Mouse (Mus musculus) heart, adult 8-10 months (tissue): ENCODE data around the gene Acat2. TPM values are rescaled to one million over a fixed set of nuclear protein-coding genes. Genes with fewer than 3 reads are reported as not detected.
A peak's percentile ranks its signal among the peaks of the same experiment; 100 is the strongest.
"Not testable (repeated sequence)": the region's sequence is repeated elsewhere in the genome, so short reads cannot be mapped to it uniquely, and the experiment has no call there.

Source experiments
- DNase-seq: peaks from one replicate; pipeline ENCODE4 v3.0.0; 2022; ENCODE audit warnings: low spot score
- total RNA-seq, 4 experiments: library from RNA; stranded (reverse); gene quantifications; 2 replicates each; pipeline ENCODE4 v1.2.4; 2022

Acat2 gene
- total RNA-seq, 4 experiments from 2014 or later, result 4.2 to 7.1 (median 6.1) TPM

DNA sequence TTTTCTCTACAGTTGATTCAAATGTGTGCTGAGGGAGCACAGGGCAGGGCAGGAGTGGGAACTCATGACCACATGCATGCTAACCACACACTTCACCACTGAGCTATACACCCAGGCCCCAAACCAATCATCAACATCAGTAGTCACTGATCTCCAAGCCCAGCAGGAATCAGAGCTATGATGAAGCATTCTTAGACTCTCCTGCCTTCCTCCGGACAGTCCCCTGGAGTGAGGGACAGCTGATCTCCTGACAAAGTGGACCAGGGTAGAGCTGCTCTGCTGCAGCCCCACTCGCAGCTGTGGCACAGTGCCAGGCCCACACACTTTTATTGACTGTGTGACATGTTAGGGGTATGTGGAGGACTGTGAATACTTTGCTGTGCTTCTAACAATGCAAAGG, 1.2 kb downstream of the Acat2 start:
- DNase-seq, result not testable (repeated sequence)

DNA sequence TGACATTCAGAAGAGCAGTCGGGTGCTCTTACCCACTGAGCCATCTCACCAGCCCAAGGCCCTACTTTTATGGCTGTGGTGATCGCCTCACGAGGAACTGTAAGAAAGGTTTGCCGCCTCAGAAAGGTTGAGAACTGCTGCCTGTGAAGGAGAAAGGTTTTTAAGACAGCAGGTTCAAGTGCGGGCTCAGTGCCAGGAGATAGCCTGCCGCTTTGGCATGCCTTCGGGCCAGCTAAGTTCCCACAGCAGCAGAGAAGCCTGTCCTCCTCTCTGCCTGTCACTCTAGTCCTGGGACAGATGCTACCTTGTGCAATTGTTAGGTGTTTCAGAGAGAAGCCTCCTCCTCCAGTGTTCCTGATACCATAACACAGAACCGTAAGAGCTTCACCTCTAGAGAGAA, 3.9 kb downstream of the Acat2 start:
- DNase-seq, result no peak

DNA sequence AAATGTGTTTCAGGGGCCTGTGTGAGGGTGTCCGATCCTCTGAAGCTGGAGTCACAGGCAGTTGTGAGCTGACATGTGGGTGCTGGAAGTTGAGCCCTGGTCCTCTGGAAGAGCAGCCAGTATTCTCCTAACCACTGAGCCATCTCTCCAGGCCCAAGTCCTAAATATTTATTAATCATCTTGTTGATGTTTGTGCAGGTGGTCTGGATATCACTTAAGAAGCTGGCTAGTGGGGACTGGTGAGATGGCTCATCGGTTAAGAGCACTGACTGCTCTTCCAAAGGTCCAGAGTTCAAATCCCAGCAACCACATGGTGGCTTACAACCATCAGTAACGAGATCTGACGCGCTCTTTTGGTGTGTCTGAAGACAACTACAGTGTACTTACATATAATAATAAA, 10.9 kb downstream of the Acat2 start:
- no peak for DNase-seq

DNA sequence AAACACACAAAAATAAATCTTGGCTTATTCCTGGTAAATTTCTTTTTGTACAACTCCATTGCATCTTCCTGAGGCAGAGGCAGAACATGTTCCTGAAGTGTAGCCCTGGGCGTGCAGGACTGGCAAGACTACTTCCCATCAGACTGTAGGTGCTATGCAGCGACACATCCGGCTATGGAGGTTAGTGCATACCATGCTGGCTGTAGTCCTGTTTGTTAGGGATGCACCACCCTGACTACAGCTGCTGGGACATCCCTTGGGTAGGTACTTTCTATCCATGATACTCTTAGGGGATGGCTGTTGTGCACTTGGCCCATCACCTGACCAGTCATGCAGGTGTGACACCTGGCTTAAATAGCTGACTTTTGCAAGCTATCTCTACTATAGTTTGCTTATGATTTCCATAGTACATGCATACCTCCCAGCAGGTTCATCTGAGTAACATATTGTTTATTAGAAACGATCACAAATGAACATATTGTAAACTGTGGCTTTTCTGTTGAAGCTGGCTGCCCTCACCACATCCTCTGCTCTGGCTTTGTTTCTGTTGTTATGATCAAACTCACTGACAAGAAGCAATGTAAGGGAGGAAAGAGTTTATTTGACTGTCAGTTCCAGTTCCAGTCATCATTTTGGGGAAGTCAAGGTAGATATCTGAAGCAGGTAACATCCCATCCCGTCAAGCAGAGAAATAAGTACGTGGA, 17.9 kb downstream of the Acat2 start:
- DNase-seq, result no peak

DNA sequence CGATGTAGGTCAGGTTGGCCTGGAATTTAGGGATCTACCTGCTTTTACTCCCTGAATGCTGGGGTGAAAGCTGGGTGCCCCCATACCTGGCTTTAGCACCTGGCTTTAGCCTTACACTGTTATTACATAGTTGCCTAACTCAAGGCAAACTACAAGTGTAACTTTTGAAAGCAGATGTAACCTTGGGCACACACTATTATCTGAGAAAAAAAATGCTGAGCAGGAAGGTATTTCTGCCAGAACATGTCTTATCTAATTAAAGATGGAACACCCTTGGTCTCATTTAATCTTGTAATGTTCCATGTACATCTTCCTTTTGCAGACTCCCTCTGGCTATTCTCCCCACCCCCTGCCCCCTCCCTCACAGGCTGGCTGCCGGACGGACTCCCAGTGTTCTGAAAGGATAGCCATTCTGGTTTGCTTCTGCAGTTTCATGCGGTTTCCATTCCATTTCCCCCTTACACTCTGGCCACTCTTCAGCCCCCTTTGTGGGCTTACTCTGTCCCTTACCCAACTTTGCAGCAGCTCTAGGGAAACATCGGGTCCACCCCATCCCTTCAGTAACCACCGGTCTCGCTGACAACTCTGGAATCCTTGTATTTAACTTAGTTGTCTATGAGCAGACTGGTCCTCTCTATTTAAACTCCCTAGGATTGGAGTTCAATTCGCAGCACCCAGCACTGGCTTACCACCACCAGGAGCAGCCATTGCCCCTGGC, 18.8 kb downstream of the Acat2 start:
- DNase-seq, result no peak

DNA sequence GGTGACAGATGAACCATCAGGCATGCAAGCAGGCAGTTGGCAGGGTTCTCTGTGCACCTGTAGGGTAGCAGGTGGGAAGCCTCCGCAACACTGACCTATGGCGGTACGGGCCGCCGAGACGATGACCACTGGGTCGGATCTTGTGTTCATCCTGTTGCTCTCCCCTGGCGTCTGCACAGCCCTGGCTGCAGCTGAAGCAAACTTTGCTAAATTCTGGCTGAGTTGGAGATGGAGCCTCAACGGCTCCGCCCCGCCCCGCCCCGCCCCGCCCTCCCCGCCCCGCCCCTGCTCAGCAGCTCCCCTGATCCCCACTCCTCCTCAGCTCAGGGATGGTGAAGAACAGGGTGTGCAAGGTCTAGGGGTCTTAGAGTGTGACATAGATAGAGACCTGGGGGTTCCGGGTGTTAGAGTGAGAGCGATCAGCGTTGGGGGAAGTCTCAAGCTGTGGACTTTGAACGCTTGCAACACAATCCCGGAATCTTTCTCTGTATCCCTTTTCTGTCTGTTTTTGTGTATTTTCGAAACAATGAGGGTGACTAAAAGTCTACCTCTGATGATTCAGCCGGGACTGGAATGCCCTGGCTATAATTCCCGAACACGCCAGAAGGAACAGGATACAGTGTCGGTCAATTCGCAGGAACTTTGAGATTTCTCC, 20.3 kb downstream of the Acat2 start, which contains the start of gene Acat3:
Gene Acat3 (minus strand): TSS at position 450 of the 655 bp plus-strand sequence.
- no peak for DNase-seq

DNA sequence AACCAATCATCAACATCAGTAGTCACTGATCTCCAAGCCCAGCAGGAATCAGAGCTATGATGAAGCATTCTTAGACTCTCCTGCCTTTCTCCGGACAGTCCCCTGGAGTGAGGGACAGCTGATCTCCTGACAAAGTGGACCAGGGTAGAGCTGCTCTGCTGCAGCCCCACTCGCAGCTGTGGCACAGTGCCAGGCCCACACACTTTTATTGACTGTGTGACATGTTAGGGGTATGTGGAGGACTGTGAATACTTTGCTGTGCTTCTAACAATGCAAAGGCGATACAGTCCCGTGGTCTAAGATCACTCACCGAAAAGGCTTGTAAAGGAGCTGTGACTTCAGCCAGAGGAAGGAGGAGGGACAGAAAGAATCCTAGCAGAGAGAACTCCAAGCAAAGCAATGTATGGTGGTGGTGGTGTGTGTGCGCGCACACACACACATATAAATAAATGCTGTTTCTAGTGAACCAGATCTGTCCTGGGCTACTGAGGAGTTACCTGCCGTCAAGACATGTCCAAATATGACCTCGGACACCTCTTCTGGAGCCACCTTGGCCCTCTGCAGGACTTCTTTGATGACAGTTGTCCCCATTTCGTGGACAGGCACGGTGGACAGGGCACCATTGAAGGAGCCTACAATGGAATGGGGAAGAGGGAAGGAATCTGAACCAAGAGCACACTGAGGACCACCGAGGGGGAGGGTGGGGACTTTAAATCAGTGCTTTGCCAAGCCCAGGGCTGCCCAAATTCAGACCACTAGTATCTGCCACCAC, 21.0 kb downstream of the Acat2 start:
- DNase-seq, result not testable (repeated sequence)

DNA sequence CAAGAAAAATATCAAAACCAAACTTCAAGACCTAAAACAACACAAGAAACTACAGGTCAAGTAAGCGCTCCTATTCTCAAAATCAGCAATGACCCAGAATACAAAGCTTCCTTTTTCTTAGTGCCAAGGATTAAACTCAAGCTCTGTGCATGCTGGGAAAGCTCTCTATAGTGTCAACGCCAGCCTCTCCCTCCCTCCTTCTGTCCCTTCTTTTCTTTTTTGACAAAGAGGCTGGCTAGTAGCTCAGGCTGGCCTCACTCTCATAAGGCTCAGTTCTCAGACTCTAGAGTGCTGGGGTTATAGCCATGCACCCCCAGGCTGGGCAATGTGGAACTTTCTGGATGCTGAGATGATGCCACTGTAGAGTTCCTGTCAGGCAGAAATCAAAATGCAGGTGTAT, 22.5 kb downstream of the Acat2 start:
- no peak for DNase-seq

DNA sequence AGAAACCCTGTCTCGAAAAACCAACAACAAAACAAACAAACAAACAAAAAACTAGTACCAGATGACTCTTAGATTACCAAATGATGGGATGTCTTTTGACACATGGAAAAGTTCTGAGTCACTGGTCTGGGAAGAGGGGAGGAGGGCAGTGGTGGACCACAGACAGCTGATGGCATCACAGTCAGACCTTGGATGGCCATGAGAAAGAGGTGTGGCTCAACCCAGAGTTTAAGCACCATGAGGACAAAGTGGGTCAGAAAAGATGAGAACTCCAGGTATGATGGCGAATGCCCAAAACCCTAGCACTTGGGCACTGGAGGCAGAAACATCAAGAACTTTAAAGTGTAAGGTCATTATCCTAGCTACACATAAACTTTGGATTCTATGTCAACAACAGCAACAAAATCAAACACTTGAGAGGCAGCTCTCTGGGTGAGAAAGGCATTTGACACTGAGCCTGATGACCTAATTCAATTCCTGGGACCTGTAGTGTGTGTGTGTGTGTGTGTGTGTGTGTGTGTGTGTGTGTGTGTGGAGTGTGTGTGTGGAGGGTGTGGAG, 23.1 kb downstream of the Acat2 start:
- DNase-seq, result no peak

DNA sequence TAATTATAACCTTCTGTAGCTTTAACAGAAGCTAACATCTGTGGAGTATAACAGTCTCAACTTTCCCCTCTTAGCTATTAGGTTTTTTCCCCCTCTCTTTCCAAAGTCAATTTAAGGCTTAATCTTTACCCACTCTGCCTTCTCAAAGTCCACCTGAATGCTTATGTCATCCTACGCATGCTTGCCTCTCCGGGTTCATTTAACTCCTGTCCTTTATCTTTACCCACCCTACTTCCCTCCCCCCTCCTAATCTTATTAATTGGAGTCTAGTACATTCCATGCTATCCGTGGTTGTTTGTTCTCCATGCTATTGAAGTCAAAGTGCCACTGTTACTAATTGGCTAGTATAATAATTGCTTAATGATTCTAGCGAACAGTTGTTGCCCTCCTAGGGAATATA, 24.8 kb downstream of the Acat2 start:
- no peak for DNase-seq

DNA sequence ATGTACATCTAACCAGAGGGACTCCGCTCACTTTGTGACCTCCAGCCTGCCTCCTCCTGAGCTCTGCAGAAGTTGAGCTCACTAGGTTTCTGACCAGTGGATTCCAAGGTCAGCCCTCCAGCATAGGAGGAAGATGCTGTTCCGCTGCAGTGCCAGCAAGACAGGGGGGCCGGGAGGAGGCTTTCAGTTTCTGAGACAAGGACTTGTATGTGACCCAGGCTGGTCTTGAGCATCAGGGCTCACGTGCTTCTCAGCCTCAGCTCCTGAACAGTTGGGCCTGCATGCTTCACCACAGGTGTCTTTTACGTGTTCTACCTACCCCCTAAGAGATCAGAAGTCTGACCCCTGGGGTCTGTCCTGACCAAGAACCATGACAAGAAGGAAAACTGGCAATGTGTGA, 29.0 kb downstream of the Acat2 start:
- DNase-seq, result not testable (repeated sequence)

DNA sequence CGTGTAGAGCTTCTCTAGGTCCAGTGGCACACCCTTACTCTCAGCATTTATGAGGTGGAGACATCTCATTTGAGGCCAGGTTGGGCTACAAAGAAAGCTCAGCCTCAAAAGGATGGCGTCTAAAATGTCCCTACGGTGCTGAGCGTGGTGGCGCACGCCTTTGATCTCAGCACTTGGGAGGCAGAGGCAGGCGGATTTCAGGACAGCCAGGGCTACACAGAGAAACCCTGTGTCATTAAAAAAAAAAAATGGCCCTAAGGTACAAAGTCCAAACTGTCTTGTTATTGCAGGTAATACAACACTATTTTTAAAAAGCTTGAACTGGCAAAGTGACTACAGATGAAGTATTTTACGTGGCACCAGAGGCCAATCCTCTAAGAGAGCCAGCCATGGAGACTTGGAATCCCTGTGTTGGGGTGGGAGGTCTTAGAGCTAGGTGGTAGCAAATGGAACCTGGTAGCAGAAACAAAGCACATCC, 34.8 kb downstream of the Acat2 start:
- DNase-seq, result no peak

DNA sequence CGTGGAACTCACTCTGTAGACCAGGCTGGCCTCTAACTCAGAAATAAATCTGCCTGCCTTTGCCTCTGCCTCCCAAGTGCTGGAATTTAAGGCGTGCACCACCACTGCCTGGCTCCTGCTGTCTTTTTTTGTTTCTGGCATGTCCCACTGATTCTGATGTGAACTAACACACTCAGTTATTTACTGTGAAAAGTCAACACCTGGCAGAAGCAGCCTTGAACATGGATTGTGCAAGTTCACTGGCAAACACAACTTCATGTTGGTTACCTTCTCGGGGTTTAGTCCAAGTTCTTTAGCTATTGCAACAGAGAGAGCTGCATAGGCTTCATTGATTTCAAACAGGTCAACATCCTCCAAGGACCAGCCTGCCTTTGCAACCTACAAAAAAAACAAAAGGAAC, 35.5 kb downstream of the Acat2 start:
- no peak for DNase-seq

DNA sequence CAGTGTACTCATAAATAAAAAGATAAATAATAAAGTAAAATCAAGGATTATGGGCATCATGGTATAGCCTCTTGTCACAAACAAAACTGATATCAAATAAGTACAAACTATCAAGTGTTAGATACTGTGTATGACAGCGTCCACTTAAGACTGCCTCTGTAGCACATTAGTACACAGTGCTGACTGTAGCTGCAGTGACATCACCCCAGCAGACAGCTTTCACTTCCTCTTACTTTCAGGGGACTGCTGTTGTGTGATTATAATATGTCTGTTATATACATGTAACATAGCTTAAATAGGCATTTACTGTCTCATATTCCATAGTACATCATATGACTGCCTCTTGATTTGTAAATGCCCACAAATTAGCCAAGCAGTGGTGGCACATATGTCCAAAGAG, 39.5 kb downstream of the Acat2 start:
- no peak for DNase-seq

DNA sequence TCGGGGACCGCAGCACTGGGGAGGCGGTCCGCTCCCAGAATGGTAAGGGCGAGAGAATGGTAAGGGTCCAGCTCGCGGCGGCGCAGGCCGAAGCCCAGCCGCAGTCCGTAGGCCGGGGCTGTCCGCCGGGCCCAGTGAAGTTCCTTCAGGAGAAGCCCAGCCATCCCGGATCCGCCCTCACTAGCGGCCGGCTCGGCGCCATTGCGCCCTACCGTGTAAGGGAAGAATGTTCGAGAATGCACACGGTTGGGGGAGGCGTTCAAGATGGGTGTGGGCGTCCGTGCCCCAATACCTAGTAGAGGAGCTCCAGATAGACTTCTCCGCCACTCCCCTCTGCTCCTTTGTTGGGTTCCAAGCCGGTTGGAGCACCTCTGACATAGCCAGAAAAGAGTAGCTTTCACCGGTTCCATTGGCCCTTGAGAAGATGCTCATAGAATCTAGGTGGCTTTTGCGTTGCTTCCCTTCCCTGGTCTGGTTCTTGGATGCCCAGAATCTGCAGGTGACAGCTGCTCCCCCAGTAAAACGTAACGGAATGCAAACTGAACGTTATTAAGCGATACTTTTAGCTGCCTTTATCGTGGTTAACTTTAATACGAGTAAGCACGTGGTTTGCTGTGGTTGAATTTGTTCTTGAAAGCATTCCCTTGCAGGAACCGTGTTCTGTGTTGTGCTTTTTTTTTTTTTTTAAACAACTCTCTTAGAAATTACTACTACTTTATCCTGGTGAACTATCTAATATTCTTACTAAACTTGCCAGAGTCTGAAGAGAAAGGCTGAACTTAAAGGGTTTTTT, 43.8 kb downstream of the Acat2 start:
- DNase-seq, result no peak

DNA sequence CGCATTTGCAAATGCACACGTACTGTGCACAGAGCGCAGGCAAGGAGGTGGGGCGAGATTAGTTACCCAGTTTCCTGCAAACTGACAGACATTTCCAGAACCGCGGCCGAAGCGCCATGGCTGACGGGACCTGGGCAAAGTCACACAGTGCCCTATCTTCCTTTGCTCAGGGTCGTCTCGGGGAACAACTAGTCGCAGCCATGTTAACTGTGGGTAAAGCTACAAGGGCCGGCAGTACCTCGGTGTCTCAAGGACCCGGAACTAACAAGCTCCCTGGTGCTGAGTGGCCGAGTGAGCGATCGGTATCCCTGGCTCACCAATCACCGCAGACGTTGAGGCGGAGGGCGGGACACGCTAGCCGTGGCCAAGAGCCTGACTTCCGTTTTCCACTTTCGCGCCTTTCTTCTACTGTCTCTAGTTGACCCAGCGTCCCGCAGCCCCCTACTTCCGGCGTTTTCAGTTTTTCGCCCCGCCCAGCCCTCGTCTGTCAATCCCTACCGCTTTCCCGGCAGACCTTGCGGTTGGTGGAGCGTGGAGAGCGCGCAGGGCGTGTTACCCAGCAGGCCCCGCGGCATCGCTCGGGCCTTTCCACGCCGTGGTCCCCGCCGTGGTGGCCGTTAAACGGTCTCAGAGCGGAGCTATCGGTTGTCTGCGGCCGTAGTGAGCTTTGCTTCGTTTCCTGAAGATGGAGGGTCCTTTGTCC, 44.5 kb downstream of the Acat2 start, which contains the start of gene Mrpl18:
Gene Mrpl18 (minus strand): TSS at position 465 of the 703 bp plus-strand sequence.
- DNase-seq, result peak; percentile 99

DNA sequence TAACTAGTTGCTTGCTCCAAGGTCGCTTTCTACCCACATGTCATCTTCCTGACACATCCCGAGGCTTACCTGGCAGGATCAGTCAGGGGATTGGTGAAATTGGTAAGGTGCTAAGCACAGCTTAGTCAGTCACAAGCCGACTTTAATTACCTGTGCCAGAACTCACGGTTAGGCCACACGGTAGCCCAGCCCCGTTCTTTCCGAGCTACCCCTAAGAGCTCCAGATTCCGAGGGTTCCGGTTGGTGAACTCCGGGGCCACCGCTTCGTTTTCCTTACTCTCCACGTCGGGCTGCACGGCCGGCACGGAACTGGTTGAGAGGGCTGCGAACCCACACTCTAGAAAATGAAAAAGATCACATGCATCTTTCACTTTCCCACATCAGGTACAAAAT, 45.1 kb downstream of the Acat2 start, which contains the start of gene Tcp1:
Gene Tcp1 (plus strand): TSS at position 214 of the 393 bp plus-strand sequence.
- DNase-seq, result no peak

DNA sequence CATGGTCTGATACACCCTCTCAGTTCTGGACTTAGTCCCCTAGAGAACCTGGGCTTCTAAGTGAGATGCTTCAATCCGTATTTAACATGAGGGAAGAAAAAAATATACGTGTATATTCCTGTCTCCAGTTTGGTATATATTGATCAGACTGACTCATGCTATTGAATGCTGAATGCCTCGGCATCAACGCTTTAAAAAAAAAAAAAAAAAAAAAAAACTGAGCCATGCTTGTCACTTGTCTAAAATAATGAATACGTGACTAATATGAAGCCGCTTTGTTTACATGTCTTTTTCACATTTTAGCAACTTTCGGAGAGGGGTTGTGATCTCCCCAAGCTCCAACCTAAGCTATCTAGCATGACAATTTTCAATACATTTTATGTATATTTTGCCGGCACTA, 50.2 kb downstream of the Acat2 start:
- DNase-seq, result no peak

DNA sequence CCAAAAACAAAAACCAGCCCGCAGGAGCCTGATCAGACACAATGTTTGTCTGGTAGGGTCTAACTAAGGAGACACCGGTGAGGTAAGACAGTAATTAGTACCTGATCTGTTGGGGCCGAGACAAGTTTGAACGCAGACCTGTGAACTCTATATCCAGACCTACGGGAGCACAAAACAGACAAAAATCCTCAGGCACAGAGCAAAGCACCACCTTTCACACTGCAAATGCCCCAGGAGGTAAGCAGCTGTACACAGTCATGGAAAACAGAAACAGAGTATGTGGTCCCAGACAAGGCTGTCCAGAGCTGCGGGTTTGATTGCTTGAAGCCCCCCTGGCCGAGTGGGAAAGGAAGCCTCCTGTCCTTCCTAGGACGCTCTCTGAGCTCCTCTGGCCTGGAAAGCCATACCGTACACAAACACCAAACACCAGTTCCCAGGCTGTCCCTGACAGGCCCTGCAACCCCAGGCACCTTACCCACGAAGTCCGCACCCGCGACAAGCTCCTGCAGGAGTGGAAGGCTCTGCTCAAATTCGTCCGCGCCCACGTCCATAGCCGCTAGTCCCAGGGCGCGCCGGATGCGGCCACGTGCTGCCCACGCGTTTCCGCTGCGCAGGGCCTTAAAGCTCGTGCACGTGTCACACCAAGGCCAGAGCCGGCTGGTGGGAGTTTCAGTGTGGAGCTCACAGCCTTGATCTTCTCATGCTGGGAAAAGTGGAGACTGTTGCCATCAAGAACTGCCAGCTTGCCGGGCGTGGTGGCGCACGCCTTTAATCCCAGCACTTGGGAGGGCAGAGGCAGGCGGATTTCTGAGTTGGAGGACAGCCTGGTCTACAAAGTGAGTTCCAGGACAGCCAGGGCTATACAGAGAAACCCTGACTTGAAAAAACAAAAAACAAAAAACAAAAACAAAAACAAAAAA, 50.9 kb downstream of the Acat2 start, which contains the start of gene Pnldc1:
Gene Pnldc1 (minus strand): TSS at position 870 of the 920 bp plus-strand sequence.
- DNase-seq, result no peak
